Mouse (Mus musculus): Measurements from ENCODE around the gene Srrd.
A peak's percentile ranks its signal among the peaks of the same experiment; 100 is the strongest.

Srrd gene

DNA sequence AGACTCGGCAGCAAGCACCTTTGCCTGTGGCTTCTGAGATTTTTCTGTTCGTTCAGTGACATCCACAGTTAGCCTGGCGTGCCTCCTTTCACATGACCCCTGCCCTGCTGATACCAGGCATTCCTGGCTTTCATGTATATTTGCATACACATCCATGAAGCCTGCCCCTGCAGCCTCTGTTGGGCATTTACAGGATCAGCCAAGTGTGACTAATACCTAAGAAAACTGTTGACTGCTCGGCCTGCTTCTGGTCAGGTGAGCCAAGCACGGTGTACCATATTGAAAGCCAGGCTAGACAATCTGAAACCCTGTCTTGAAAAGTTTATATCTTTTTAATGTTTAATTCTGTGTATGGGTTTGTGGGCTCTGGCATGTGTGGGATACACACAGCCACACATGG, 26.4 kb downstream of the Srrd start:
- no peak for DNase-seq

DNA sequence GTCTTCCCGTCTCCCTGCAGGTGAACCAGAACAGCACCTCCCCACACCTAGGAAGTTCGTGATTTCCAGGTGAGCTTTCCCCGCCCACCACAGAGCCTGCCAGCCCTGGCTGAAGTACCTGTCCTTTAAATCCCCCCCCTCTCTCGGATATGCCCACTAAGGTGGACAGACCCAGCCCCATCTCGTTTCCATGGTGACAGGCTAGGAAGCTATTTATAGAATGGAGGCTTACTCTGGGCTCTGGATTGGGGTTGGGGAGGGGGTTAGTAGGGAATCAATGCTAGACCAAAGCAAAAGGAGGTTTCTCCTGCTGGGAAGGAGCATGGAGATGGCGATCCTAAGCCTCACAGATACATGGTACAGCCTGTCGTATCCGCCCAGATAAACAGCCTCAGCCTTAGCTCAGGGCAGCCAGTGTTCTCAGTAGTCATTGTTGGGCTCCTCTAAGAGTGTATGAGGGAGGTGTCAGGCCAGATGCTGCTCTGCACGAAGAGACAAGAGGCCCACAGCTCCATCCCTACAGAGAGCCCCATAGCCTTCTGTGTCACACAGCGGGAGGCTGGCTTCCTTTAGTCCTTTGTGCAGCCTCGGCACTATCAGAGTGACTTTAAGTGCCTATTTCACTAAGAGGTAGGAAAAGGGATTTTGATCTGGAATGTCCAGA, 29.5 kb downstream of the Srrd start:
- no peak for DNase-seq

DNA sequence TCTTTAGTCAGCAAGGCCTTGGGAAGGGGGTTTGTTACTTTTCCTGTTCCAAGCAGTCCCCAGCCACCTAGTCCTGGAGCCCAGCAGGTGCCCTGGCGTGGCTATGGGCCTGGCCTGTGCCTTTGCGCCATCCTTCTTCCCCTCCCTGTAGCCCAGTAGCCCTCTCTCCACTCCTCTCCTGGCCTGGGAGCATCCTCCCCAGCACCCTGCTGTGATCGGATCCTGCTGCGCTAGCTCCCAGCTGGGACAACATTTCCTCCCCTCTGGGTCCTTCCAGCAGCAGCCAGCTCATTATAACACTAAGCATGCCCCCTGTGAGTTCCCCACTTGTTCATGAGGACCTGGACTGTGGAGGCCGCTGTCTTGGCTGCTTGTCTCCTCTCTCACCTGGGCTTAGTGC, 37.0 kb downstream of the Srrd start:
- DNase-seq = no peak

DNA sequence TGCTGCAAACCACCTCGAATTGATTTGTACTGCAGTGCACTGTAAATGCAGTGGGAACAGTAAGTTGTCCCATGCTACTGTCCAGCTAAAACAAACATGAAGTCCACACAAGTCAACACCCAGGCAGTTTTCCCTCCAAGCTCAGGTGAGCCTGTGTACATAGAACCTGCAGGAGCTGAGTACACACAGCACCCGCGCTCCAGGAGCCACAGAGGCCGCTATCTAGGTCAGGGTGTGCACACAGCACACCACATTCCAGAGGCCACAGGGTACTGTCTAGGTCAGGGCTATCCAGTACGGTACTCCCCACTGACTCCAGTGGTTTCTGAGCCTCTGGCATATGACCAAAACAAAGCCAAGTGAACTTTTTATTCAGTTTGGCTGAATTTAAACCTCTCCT, 40.5 kb downstream of the Srrd start:
- no peak for DNase-seq

DNA sequence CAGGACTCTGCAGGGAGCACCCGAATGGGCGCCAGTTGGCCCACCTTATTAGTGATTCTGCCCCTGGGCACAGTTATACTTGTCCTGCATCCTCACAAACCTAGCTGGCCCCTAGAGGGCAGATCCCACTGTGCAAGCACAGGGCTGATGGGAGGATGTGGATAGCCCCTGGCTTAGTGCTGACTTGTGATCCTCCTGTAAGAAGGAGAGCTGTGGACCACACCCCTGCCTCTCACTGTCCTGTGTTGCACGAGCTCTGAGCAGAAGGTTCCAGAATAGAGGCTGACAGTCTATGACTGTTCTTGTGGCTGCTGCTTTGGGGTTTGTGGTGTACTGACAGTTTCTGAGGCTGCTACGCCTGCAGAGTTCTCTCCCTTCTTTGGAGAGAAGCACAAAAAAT, 41.1 kb downstream of the Srrd start:
- DNase-seq = no peak

DNA sequence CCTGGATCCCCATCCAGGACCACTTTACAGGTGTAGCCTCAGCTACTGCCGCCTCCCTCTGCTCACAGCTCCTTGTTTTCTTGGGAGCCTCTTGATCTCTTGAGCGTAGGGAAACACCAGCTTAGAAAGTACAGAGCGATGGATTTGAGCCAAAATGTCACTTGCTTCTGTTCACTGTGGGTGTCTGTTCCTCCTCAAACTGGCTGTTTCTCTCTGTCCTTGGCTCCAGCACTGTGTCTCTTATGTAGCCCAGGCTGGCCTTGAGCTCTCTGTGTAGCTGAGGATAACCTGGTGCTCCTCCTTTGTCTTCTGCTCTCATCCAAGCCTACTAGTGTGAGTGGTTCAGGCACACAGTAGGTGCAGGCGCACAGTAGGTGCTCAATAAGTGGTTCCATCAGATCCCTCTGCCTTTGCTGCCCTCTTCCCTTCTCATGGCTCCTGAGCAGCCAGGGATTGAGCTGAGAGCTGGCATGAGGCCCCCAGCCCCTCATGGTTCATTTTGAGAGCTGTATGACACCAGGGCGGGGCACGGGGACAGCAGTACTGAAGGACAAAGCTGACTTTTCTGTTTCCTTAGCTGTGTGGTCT, 42.0 kb downstream of the Srrd start:
- DNase-seq = no peak

DNA sequence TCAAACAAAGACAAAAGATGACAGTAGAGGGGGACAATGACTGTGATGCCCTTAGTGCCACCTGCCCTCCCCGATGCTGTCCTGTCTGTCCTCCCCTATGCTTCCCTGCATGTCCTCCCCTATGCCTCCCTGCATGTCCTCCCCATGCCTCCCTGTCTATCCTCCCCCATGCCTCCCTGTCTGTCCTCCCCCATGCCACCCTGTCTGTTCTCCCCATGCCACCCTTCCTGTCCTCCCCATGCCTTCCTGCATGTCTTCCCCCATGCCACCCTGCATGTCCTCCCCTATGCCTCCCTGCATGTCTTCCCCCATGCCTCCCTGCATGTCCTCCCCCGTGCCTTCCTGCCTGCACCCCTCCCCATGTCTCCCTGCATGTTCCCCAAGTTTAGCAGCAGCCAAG, 42.7 kb downstream of the Srrd start:
- no peak for DNase-seq

DNA sequence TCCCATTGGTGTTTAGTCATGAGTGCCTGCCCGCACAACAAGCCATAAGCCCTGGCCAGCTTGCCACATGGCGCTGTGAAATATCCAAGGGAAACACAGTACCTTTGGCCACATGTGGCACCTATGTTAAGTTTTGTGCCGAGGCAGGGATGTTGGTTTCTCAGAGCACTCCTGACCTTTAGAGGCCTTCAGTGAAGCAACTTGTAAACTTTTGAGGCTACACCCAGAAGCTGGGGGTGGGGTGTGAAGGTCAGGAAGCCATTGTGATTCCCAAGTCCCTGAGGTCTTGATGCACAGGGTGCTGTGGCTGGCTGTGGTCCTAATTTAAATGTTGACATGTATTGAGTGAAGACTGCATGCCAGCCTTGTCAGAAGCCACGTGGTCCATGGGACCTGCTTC, 43.4 kb downstream of the Srrd start:
- DNase-seq = no peak

DNA sequence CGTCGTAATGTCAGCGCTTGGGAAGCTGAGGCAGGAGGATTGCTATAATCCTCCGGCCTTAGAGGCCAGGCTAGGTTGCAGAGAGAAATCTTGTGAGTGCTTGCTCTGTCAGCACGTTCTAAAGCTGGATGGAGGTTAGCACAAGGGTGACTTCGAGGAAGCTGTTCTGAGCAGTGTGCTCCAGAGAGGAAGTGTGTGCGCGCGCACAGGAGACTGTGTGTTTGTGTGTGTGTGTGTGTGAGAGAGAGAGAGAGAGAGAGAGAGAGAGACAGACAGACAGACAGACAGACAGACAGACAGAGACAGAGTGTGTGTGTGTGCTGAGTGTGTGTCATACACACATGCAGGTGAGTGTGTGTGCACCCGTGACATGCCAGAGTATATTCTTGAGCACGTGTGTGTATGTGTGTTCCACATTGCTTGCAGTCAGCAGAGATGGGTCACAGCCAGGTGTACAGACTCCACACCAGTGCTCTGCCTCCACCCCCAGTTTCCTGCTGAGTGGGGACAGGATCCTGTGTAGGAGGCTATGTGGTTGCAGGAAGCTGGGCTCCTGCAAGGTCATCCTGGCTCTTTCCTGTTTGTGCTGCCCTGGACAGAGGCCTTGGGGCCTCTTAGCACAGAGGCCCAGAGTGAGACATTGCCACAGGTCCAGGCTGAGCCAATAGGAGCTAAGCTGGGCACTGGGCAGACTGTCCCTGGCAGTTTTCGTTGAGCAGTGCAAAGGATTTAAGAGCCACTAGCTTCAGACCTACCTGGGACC, 44.4 kb downstream of the Srrd start:
- DNase-seq = peak; percentile 55 to 69

DNA sequence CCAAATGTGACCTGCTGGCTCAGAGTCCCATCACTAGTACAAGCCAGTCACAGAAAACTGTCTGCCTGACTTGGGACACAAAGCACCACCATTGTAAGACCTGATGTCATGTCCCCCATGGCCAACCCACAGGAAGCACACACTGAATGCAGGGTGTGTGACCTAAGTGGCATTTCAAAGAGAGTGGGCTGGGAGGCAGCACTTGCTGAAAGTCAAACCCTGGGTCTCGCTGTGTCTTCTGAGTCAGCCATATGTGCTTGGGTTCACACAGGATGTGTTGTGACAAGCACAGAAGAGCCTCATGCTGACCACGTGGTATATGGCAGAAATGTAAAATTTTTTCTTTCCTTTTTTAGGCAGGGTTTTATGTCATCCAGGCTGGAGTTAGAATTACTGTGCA, 45.6 kb downstream of the Srrd start:
- DNase-seq = no peak

DNA sequence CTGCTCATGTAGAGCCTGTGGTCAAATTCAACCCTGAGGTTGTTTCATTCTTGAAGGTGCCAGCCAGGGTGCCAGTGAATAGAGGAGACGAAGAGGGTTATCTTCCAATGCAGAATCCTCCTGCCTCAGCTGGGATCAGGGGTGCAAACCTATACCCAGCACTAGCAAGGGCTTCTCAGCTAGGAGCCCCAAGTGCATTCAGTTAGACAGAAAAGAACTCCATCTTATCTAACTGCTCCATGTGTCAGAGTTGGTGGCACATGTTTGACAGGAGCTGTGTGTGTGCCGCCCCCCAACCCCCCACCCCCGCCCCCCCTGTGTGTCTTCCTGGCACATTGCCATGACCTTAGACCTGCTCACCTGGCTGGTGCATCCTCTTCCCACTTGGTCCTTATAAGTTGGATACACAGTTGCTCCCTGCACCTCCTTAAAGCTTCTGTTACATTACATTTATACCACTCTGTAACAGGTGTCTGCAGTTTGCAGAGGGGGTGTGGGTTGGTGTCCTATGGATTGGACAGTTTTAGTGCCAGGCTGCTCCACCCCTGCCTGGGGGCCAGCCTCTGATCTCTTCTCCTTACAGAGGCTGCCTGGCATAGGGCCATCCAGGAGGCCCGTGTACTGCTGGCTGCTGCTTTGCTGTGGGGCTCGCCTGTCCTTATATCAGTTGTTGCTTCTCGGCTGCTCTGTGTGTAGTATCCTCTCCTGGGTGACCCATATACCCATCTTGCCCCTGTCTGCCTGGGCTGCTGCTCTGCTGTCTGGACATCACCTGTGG, 46.2 kb downstream of the Srrd start:
- no peak for DNase-seq

DNA sequence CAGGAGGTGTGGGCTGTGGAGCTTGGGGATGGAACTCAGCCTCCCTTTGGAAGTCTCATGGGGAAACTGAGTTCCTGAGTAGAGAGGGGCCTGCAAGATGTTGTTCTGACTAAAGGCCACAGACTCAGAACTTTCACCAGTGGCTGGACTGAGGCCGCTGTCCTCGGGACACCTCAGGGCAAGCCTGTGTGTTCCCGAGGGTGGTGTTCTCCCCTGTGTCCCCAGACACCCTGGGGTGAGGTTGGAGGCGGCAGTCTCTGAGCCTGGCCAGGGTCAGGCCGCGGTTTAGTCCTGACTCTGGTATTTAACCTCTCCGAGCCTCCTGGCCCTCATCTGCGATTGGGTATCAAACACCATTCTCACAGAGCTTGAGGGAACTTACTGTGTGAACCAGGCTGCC, 47.3 kb downstream of the Srrd start:
- DNase-seq = no peak

DNA sequence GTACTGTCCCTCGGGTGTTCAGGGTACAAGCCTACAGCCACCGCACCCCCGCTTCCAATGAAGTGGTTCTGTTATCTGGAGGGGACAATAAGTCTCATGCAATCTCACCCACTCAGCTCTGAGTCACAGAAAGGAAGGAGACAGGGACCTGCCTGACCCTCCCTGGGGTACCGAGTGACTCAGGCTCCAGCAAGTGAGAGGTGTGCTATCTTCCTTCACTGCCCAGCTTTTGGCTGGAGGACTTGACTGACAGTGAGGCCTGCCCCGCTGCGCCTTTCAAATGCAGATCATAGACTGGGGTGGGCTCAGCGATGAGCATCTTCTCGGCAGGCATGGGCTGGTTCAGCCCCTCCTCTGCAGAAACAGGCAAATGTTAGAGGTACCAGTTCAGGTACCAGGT, 47.7 kb downstream of the Srrd start:
- no peak for DNase-seq

DNA sequence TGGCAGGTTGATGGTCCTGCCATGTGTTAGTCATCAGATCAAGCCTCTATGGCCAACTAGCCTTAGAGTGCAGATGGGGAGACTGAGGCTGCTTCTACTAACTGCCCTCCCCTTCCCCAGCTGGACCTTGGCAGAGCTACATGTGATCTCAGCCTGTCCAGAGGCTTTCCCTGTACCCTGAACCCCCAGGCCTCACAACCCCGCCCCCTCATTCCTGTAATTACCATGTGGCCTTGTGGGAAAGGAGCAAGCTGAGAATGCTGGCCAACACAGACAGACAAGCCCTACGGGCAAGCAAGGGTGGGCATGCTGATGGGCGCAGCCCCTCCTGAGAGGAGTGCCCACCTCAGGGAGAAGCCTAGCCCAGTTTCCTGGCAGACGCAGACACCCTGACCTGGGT, 48.1 kb downstream of the Srrd start:
- DNase-seq = no peak

DNA sequence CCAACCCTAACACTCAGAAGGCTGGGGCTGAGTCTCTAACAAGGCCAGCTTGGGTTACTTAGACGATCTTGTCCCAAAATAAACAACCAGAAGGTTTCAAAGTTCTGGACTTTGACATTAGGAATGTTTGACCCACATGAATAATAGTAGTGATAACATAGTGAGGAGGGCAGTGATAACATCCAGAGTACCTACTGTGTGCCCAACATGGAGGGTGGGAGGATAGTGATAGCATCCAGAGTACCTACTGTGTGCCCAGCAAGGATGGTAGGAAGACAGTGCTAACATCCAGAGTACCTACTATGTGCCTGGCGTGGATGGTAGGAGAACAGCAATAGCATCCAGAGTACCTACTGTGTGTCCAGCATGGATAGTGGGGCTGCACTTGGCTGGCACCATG, 49.0 kb downstream of the Srrd start:
- DNase-seq = no peak

DNA sequence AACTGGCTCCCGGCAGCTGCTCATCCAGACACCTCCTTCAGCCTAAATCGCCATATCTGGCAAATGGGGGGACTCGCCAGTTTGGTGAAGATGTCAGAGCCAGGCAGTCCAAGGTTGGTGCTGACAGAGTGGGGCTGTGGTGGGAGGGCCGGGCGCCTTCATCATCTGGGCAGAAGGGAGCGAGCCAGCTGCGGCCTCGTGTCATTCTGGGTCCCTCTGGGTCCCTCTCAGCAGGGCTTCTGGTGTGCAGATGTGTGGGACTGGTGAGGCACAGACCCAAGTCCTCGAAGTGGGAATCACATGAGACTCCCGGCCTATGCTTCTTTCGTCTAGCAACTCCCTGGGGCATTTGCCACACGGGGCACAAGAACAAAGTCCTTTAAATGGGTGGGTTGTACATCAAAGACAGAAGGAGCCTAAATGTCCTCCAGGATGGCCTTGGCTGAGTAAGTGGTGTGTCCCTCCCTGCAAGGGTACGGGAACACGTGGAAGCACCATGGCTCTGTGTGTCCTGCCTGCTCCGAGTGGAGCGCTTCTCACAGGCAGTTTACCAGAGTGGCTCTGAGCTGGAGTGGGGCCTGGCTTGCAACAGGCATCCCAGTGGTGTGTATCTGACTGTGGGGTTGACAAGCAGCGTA, 50.4 kb downstream of the Srrd start:
- no peak for DNase-seq

DNA sequence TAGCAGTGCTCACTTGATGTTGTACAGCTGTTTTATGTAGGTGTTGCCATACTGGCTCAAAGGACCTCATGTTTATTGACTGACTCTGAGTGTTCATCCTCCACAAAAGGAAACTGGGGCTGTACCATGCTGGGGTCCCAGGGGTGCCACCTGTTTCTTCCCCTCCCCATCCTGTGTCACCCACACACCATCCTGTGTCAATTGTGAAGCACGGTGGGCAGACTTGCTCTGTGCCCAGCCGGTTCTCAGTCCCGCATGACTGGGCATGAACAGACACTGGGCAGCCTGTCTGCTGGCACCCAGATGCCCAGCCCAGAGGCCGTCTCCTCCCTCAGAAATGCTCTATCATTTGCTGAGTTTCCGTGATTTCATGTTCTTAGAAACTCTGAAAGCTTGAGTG, 51.0 kb downstream of the Srrd start:
- DNase-seq = no peak

DNA sequence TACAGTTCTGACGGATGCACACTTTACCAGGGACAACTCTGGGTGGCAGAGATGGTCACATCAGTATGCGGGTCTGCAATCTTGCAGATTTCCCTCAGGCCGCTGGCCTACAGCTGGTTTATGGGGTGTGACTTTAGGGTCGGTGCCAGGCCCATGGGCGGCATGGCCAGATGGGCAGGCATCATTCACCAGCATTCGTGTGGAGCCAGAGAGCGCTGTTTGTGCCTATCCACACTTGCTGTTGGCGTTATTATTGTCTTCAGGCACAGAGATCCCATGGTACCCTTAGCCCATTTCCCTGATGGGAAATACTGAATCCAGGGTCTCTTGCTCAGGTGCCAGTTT, 52.3 kb downstream of the Srrd start:
- no peak for DNase-seq

DNA sequence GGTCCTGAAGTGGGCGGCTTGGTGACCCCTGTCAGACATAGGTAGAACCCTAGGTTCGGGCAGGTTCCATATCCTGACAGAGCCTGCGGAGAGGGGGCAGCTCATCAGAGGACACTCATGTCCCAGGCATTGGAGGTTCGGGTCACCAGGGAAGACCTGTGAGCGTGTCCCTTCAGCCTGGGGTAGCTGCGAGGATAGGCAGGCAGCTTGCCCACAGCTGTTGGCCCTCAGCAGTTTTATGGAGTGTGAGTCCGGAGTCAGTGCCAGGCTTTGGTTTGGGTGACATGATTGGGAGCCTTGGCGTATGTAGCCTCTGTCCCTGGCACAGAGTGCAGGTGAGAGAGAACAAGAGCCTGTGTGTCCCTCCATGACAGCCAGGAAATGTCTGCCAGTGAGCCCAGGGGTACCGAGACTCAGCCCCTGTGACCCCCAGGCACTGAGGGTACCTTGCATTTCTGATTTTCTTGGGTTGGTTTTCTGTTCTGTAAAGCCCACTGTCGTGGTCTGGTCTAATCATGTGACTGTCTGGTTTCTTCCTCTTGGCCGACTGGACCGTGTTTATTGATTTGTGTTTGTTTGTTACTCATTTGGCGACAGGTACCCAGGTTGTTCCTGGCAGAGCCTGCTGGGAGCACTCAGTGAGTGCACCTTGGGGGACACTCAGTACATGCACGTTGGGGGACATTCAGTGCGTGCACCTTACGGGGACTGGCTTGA, 52.9 kb downstream of the Srrd start:
- no peak for DNase-seq

DNA sequence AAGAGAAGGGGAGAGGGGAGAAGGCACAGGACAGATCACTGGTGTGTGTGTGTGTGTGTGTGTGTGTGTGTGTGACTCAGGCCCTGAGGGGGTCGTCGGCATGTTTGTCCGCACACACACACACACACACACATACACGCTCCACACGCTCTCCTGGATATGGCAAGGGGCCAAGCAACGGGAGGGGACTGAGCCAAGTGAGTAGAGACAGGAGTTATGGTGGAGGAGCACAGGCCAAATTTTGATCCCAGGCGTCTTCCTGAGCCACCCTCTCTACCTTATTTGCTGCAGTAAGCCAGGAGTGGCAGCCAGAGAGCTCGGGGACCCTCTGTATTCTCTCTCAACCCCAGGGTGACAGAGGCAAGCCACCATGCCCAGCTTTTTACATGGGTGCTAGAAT, 53.6 kb downstream of the Srrd start:
- DNase-seq = no peak

DNA sequence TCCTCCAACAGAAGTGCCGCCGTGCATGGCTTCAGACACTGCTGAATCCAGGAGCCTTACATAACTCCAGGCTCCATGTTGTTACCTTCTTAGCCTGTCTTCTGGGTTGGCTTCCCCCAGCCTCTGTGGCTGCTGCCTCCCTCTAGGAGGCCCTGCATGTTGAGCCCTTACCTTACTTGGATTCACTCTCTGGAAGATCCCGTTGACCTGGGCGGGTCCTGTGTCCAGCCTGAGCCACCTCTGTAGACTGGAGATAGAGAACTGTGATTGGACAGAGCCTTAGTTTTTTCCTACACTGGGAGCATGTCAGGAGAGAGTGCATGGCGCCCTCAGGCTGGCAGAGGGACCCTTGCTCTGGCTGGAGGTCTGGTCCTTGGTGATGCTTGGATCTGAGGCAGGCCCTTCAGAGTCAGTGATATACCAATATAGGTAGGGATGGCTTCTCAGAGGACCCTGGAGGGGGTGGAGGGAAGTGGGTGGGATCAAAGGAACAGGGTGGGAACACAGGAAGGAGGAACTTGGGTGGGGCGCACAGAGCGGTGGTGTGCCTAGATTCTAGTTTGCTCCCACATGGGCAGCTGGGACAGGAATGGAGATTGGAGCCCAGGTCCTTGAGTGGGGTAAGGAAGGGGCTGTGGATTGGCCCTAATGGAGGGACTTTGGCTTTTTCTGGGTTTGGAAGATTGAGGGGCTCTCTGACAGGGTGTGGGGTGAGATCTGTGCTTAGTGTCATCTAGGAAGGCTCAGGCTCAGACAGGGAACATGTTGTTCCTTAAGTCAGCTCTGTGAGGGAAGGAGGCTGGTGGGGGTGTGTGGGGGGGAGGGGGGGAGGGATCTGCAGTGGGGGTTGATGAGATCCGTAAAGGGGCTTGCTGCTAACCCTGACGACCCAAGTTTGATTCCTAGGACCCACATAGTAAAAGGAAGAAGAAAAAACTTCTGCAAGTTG, 54.4 kb downstream of the Srrd start:
- DNase-seq = no peak

DNA sequence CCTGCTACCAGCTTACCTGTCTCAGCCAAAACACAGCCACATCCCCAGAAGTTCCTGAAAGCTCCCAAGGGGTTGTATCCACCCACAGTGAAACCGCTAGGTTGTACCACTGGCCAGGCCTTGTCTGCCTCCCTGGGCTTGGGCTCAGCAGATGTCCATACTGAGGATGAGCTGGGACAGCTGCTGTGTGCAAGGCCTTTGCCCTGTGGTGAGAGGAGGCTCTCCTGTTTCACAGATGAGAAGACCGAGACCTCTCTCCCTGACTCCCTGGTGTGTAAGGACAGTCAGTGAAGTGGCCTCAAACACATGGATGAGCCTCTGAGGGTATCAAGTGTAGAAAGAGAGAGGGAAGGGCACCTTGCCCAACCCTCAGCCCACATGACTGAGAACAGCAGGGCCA, 55.2 kb downstream of the Srrd start:
- no peak for DNase-seq

All from kidney, adult 8-10 months (tissue).